Mouse (Mus musculus) megakaryocyte, embryonic 14.5 days (primary cell): ENCODE measurements at regions not wholly inside any gene's neighbourhood (a gene's known extent, or its start where the extent isn't known, plus 50 kb on each side); places are given as distances from the start of the nearest gene placed in this dataset.

Experiments
- FLI1 ChIP-seq: IDR thresholded peaks from 2 replicates; pipeline ENCODE4 v1.6.1; 2012; ENCODE audit warnings: low read length, inconsistent platforms, mixed read lengths
- GATA1 ChIP-seq: IDR thresholded peaks from 3 replicates; pipeline ENCODE4 v1.6.1; 2012; ENCODE audit warnings: mixed read lengths, low read length, inconsistent platforms, borderline replicate concordance

DNA sequence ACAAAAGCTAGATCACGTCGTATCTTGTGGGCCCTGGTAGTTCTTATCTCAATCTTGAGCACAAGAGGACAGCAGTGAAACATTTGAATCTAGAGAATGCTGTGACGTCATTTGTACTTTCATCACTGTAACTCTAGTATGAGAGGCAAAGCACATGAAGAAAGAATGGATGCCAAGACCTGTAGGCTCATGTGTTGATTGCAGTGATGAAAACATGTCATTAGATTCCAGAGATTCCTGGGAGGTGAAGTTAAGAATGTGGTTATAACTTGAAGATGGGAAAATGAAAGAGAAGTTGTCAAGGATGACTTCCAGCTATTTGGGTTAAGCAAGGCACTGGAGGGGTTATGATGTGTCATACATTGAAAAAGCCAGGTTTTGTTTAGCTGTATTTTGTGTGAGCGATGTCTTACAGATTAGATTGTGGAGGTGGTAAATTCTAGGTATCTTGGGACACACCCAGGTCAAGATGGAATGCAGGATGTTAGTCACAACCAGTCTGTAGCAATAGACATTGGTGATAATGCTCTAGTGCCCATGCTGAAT lies 221.7 kb downstream of the Nr2f2 start:
- TF ChIP-seq GATA1 (no peak), FLI1 (no peak)
